Comparison of ENCODE assay signal across 8 mouse cellular contexts in genomic region chr6:30307691-30308090, GRCm38 (mm10). TPM values are rescaled to one million over a fixed set of nuclear protein-coding genes. Genes with fewer than 3 reads are reported as not detected.
A peak's percentile ranks its signal among the peaks of the same experiment; 100 is the strongest.
DNase-seq lines count a peak whose midpoint lies in the region; ATAC-seq and TF ChIP-seq lines count a peak whose summit lies in the region.

No protein-coding gene starts in this region.

- peak; percentile 97 for TF ChIP-seq EP300 in liver, postnatal 0 days (IDR thresholded peaks at IDR 0.05; ENCODE audit: low read depth)

- no peak overlapping the region for H3K4me3 ChIP-seq in heart, embryonic 11.5 days (ENCODE audit: low read depth, low read length)
- H3K4me3 ChIP-seq in liver, postnatal 0 days (ENCODE audit: low read depth, low read length): no peak overlapping the region
- H3K4me3 ChIP-seq in forebrain, postnatal 0 days (ENCODE audit: low read depth, low read length): no peak overlapping the region

- DNase-seq in 416B (ENCODE audit: low read depth): peak; percentile 93
- peak; percentile 73 for DNase-seq in adrenal gland, adult 8-10 months
- DNase-seq in liver, postnatal 0 days: peak; percentile 84
- peak; percentile 87 for DNase-seq in urinary bladder, postnatal 14 days (ENCODE audit: low spot score)
- no peak for DNase-seq in left cerebral cortex, adult 8-10 months (ENCODE audit: low spot score in 2 of 2)
- no peak for DNase-seq in forebrain, postnatal 0 days
- no peak for DNase-seq in cerebellum, postnatal 36 days

- no peaks in the 10 kb centered on the region for H3K9me3 ChIP-seq in heart, embryonic 11.5 days (replicated peaks; ENCODE audit: control insufficient read depth, low read length)
- H3K9me3 ChIP-seq in liver, postnatal 0 days (ENCODE audit: low read length): no peaks in the 10 kb centered on the region
- no peaks in the 10 kb centered on the region for H3K9me3 ChIP-seq in forebrain, postnatal 0 days (ENCODE audit: low read length)

- no peaks in the 10 kb centered on the region for H3K27me3 ChIP-seq in heart, embryonic 11.5 days (ENCODE audit: control insufficient read depth, insufficient read depth, low read length)
- no peaks in the 10 kb centered on the region for H3K27me3 ChIP-seq in liver, postnatal 0 days (ENCODE audit: insufficient read depth, low read length)
- no peaks in the 10 kb centered on the region for H3K27me3 ChIP-seq in forebrain, postnatal 0 days (ENCODE audit: insufficient read depth, low read length)

- H3K27ac ChIP-seq in heart, embryonic 11.5 days (ENCODE audit: low read depth, low read length): peak overlapping the region; percentile 85
- H3K27ac ChIP-seq in liver, postnatal 0 days (ENCODE audit: low read depth): peak overlapping the region; percentile 94
- no peak overlapping the region for H3K27ac ChIP-seq in forebrain, postnatal 0 days (ENCODE audit: low read depth, low read length)

- 11% methylated on average over 9 of the region's 9 CpGs for WGBS in heart, embryonic 11.5 days (ENCODE audit: insufficient replicate concordance)
- WGBS in liver, postnatal 0 days (ENCODE audit: insufficient replicate concordance): 9% methylated on average over 9 of the region's 9 CpGs
- 81% methylated on average over 9 of the region's 9 CpGs for WGBS in forebrain, postnatal 0 days

- H3K9ac ChIP-seq in heart, embryonic 11.5 days (ENCODE audit: low read depth, low read length): peak overlapping the region; percentile 36; the same call in 1 of the 2 replicates
- peak overlapping the region; percentile 57 for H3K9ac ChIP-seq in liver, postnatal 0 days (replicated peaks)
- no peak overlapping the region for H3K9ac ChIP-seq in forebrain, postnatal 0 days

- H3K4me2 ChIP-seq in heart, embryonic 11.5 days: peak overlapping the region; percentile 37
- peak overlapping the region; percentile 27 for H3K4me2 ChIP-seq in liver, postnatal 0 days (ENCODE audit: low read depth, low read length)
- H3K4me2 ChIP-seq in forebrain, postnatal 0 days (ENCODE audit: low read depth): no peak overlapping the region

- peaks cover 28% of the 10 kb centered on the region for H3K4me1 ChIP-seq in heart, embryonic 11.5 days (ENCODE audit: control insufficient read depth, insufficient read depth, low read length)
- peaks cover 30% of the 10 kb centered on the region for H3K4me1 ChIP-seq in liver, postnatal 0 days (ENCODE audit: insufficient read depth)
- H3K4me1 ChIP-seq in forebrain, postnatal 0 days (ENCODE audit: insufficient read depth): no peaks in the 10 kb centered on the region

- peak; percentile 84 for ATAC-seq in heart, embryonic 11.5 days (replicated peaks; ENCODE audit: insufficient number of reproducible peaks, low FRiP score, low TSS enrichment)
- peak; percentile 81 for ATAC-seq in liver, postnatal 0 days
- ATAC-seq in forebrain, postnatal 0 days: no peak

- H3K36me3 ChIP-seq in heart, embryonic 11.5 days (ENCODE audit: control insufficient read depth, insufficient read depth, low read length): no peaks in the 10 kb centered on the region
- H3K36me3 ChIP-seq in liver, postnatal 0 days (replicated peaks; ENCODE audit: insufficient read depth, low read length): no peaks in the 10 kb centered on the region
- no peaks in the 10 kb centered on the region for H3K36me3 ChIP-seq in forebrain, postnatal 0 days (ENCODE audit: insufficient read depth)

- 0 out of 2 replicates have a peak, but pooled peaks have one; percentile 16 for TF ChIP-seq CTCF in liver, postnatal 0 days (IDR thresholded peaks at IDR 0.05; ENCODE audit: low read depth)
- no peak for TF ChIP-seq CTCF in forebrain, postnatal 0 days (IDR thresholded peaks at IDR 0.05; ENCODE audit: low read depth)

RNA-seq across cellular contexts. Expression of gene Ube2h, which starts 3.4 kb away (rescaled TPM):
- 100 to 1,000 TPM in 3 of 4 experiments, 10 to 100 TPM in 1; 97.5 to 131 (median 112) TPM for total RNA-seq in adrenal gland, adult 8-10 months (2022)
- polyA plus RNA-seq in heart, embryonic 11.5 days (2014; fragmentation: Nextera tagmentation; extraction: Ambion mirVana): 58.4 and 60.9 TPM in 2 replicates
- polyA plus RNA-seq in liver, postnatal 0 days (2015; fragmentation: Nextera tagmentation; extraction: Ambion mirVana): 18.2 and 23.5 TPM in 2 replicates
- 10 to 100 TPM; 85.2 to 87.7 (median 87.5) TPM for total RNA-seq in left cerebral cortex, adult 8-10 months (2022)
- 33.3 and 42.7 TPM in 2 replicates for total RNA-seq in forebrain, postnatal 0 days (2014; rRNA removed)
- 31.3 and 37.7 TPM in 2 replicates for polyA plus RNA-seq in forebrain, postnatal 0 days (2015; fragmentation: Nextera tagmentation; extraction: Ambion mirVana)

Comparison
In these comparisons a context has a peak if more than half of its experiments do, and no peak if none do; other contexts are left out.
1. DNase-seq: peak in 416B (single experiment), adrenal gland, adult 8-10 months (single experiment), liver, postnatal 0 days (single experiment) and urinary bladder, postnatal 14 days (single experiment); none in left cerebral cortex, adult 8-10 months (0 of 2), forebrain, postnatal 0 days (single experiment) and cerebellum, postnatal 36 days (0 of 2).